Mouse (Mus musculus): ENCODE measurements at regions not wholly inside any gene's neighbourhood (a gene's known extent, or its start where the extent isn't known, plus 50 kb on each side); places are given as distances from the start of the nearest gene placed in this dataset.

GRCm38 (mm10) chr14:61735541-61735940 is 128.3 kb downstream of the Kcnrg start:
- Histone ChIP-seq H3K36me3 (ENCODE audit: control insufficient read depth, insufficient read depth, low read length) (no peaks in the 10 kb centered on the region), H3K4me1 (ENCODE audit: control insufficient read depth, insufficient read depth, low read length) (0 out of 2 replicates have a peak, but pooled peaks cover 5% of the 10 kb centered on the region), H3K9ac (ENCODE audit: low read length) (no peak overlapping the region), H3K4me2 (ENCODE audit: low read depth) (no peak overlapping the region), H3K9me3 (ENCODE audit: control insufficient read depth, low read length) (no peaks in the 10 kb centered on the region), H3K27ac (ENCODE audit: low read depth, low read length) (no peak overlapping the region), H3K27me3 (ENCODE audit: control insufficient read depth, insufficient read depth, low read length) (no peaks in the 10 kb centered on the region), H3K4me3 (ENCODE audit: low read depth, low read length) (no peak overlapping the region)
- 86% methylated on average over 6 of the region's 6 CpGs for WGBS
- ATAC-seq (ENCODE audit: insufficient read depth, low FRiP score, low TSS enrichment) (no peak), DNase-seq (ENCODE audit: low spot score) (no peak)

GRCm38 (mm10) chr14:61736384-61737322 is 129.4 kb downstream of the Kcnrg start:
- DNase-seq (ENCODE audit: low spot score): no peak
- 29% methylated on average over 16 of the region's 16 CpGs for WGBS
- ATAC-seq (ENCODE audit: insufficient read depth, low FRiP score, low TSS enrichment): no peak
- Histone ChIP-seq H3K4me2 (ENCODE audit: low read depth) (no peak overlapping the region), H3K9me3 (ENCODE audit: control insufficient read depth, low read length) (no peaks in the 10 kb centered on the region), H3K9ac (ENCODE audit: low read length) (no peak overlapping the region), H3K36me3 (ENCODE audit: control insufficient read depth, insufficient read depth, low read length) (no peaks in the 10 kb centered on the region), H3K4me1 (ENCODE audit: control insufficient read depth, insufficient read depth, low read length) (0 out of 2 replicates have a peak, but pooled peaks cover 5% of the 10 kb centered on the region), H3K27ac (ENCODE audit: low read depth, low read length) (no peak overlapping the region), H3K27me3 (ENCODE audit: control insufficient read depth, insufficient read depth, low read length) (no peaks in the 10 kb centered on the region), H3K4me3 (ENCODE audit: low read depth, low read length) (no peak overlapping the region)

- Histone ChIP-seq H3K4me3 (ENCODE audit: low read depth, low read length) (no peak overlapping the region), H3K27ac (ENCODE audit: low read depth, low read length) (no peak overlapping the region), H3K4me1 (ENCODE audit: control insufficient read depth, insufficient read depth, low read length) (0 out of 2 replicates have a peak, but pooled peaks cover 5% of the 10 kb centered on the region), H3K4me2 (ENCODE audit: low read depth) (no peak overlapping the region), H3K9me3 (ENCODE audit: control insufficient read depth, low read length) (no peaks in the 10 kb centered on the region), H3K27me3 (ENCODE audit: control insufficient read depth, insufficient read depth, low read length) (no peaks in the 10 kb centered on the region), H3K9ac (ENCODE audit: low read length) (no peak overlapping the region), H3K36me3 (ENCODE audit: control insufficient read depth, insufficient read depth, low read length) (no peaks in the 10 kb centered on the region)
- WGBS: 77% methylated on average over 6 of the region's 6 CpGs
- DNase-seq (ENCODE audit: low spot score) (no peak), ATAC-seq (ENCODE audit: insufficient read depth, low FRiP score, low TSS enrichment) (no peak)
Measured at GRCm38 (mm10) chr14:61737504-61738040, 130.3 kb downstream of the Kcnrg start.

- ATAC-seq (ENCODE audit: insufficient read depth, low FRiP score, low TSS enrichment): no peak
- no peak overlapping the region for H3K9ac ChIP-seq (ENCODE audit: low read length)
- no peak overlapping the region for H3K4me2 ChIP-seq (ENCODE audit: low read depth)
- 0 out of 2 replicates have a peak, but pooled peaks cover 5% of the 10 kb centered on the region for H3K4me1 ChIP-seq (ENCODE audit: control insufficient read depth, insufficient read depth, low read length)
- H3K27ac ChIP-seq (ENCODE audit: low read depth, low read length): no peak overlapping the region
- no peak for DNase-seq (ENCODE audit: low spot score)
- H3K27me3 ChIP-seq (ENCODE audit: control insufficient read depth, insufficient read depth, low read length): no peaks in the 10 kb centered on the region
- 95% methylated on average over 1 of the region's 1 CpGs for WGBS
- no peaks in the 10 kb centered on the region for H3K36me3 ChIP-seq (ENCODE audit: control insufficient read depth, insufficient read depth, low read length)
- H3K4me3 ChIP-seq (ENCODE audit: low read depth, low read length): no peak overlapping the region
- no peaks in the 10 kb centered on the region for H3K9me3 ChIP-seq (ENCODE audit: control insufficient read depth, low read length)
Measured at GRCm38 (mm10) chr14:61739453-61739852, 132.2 kb downstream of the Kcnrg start.

GRCm38 (mm10) chr14:61743855-61744408 is 136.7 kb downstream of the Kcnrg start:
- no peaks in the 10 kb centered on the region for H3K36me3 ChIP-seq (ENCODE audit: control insufficient read depth, insufficient read depth, low read length)
- H3K4me2 ChIP-seq (ENCODE audit: low read depth): no peak overlapping the region
- no peaks in the 10 kb centered on the region for H3K9me3 ChIP-seq (ENCODE audit: control insufficient read depth, low read length)
- WGBS: 51% methylated on average over 4 of the region's 4 CpGs
- no peaks in the 10 kb centered on the region for H3K4me1 ChIP-seq (ENCODE audit: control insufficient read depth, insufficient read depth, low read length)
- H3K27me3 ChIP-seq (ENCODE audit: control insufficient read depth, insufficient read depth, low read length): no peaks in the 10 kb centered on the region
- DNase-seq (ENCODE audit: low spot score) (no peak), ATAC-seq (ENCODE audit: insufficient read depth, low FRiP score, low TSS enrichment) (no peak)
- no peak overlapping the region for H3K27ac ChIP-seq (ENCODE audit: low read depth, low read length)
- no peak overlapping the region for H3K4me3 ChIP-seq (ENCODE audit: low read depth, low read length)
- no peak overlapping the region for H3K9ac ChIP-seq (ENCODE audit: low read length)

- 89% methylated on average over 3 of the region's 3 CpGs for WGBS
Measured at GRCm38 (mm10) chr14:61753421-61753820, 146.2 kb downstream of the Kcnrg start.

GRCm38 (mm10) chr14:61756651-61757050 is 149.4 kb downstream of the Kcnrg start:
- DNase-seq (ENCODE audit: low spot score) (no peak), ATAC-seq (ENCODE audit: insufficient read depth, low FRiP score, low TSS enrichment) (no peak)
- Histone ChIP-seq H3K36me3 (ENCODE audit: control insufficient read depth, insufficient read depth, low read length) (no peaks in the 10 kb centered on the region), H3K9ac (ENCODE audit: low read length) (no peak overlapping the region), H3K4me3 (ENCODE audit: low read depth, low read length) (no peak overlapping the region), H3K9me3 (ENCODE audit: control insufficient read depth, low read length) (no peaks in the 10 kb centered on the region), H3K27me3 (ENCODE audit: control insufficient read depth, insufficient read depth, low read length) (no peaks in the 10 kb centered on the region), H3K4me2 (ENCODE audit: low read depth) (no peak overlapping the region), H3K27ac (ENCODE audit: low read depth, low read length) (no peak overlapping the region), H3K4me1 (ENCODE audit: control insufficient read depth, insufficient read depth, low read length) (peaks cover 5% of the 10 kb centered on the region)
- WGBS: 38% methylated on average over 1 of the region's 1 CpGs

More at GRCm38 (mm10) chr14:61753421-61753820, 146.2 kb downstream of the Kcnrg start:
- H3K4me1 ChIP-seq (ENCODE audit: control insufficient read depth, insufficient read depth, low read length): peaks cover 5% of the 10 kb centered on the region
- no peak overlapping the region for H3K9ac ChIP-seq (ENCODE audit: low read length)
- H3K4me2 ChIP-seq (ENCODE audit: low read depth): no peak overlapping the region
- H3K4me3 ChIP-seq (ENCODE audit: low read depth, low read length): no peak overlapping the region
- no peaks in the 10 kb centered on the region for H3K27me3 ChIP-seq (ENCODE audit: control insufficient read depth, insufficient read depth, low read length)
- ATAC-seq (ENCODE audit: insufficient read depth, low FRiP score, low TSS enrichment) (no peak), DNase-seq (ENCODE audit: low spot score) (no peak)
- no peaks in the 10 kb centered on the region for H3K9me3 ChIP-seq (ENCODE audit: control insufficient read depth, low read length)
- no peaks in the 10 kb centered on the region for H3K36me3 ChIP-seq (ENCODE audit: control insufficient read depth, insufficient read depth, low read length)
- H3K27ac ChIP-seq (ENCODE audit: low read depth, low read length): no peak overlapping the region

- ATAC-seq (ENCODE audit: insufficient read depth, low FRiP score, low TSS enrichment): no peak
- H3K27ac ChIP-seq (ENCODE audit: low read depth, low read length): no peak overlapping the region
- no peak overlapping the region; the same call in 1 of the 2 replicates for H3K4me3 ChIP-seq (ENCODE audit: low read depth, low read length)
- 9% methylated on average over 14 of the region's 15 CpGs for WGBS
- H3K27me3 ChIP-seq (ENCODE audit: control insufficient read depth, insufficient read depth, low read length): no peaks in the 10 kb centered on the region
- peak; percentile 56 for DNase-seq (ENCODE audit: low spot score)
- H3K4me1 ChIP-seq (ENCODE audit: control insufficient read depth, insufficient read depth, low read length): peaks cover 5% of the 10 kb centered on the region
- no peaks in the 10 kb centered on the region for H3K36me3 ChIP-seq (ENCODE audit: control insufficient read depth, insufficient read depth, low read length)
- no peaks in the 10 kb centered on the region for H3K9me3 ChIP-seq (ENCODE audit: control insufficient read depth, low read length)
- H3K4me2 ChIP-seq (ENCODE audit: low read depth): peak overlapping the region; percentile 32; the same call in 1 of the 2 replicates
- peak overlapping the region; percentile 22; the same call in 1 of the 2 replicates for H3K9ac ChIP-seq (ENCODE audit: low read length)
Measured at GRCm38 (mm10) chr14:61757086-61757822, 150.0 kb downstream of the Kcnrg start.
